Mouse (Mus musculus): ENCODE results near the gene Nup85.

Nup85 gene

GRCm38 (mm10) chr11:115582913-115583606, 18.8 kb downstream of the Nup85 start:
- DNase-seq (ENCODE audit: low spot score in 2 of 2): no peak

GRCm38 (mm10) chr11:115584376-115585073, 20.3 kb downstream of the Nup85 start:
- no peak for DNase-seq (ENCODE audit: low spot score in 2 of 2)

- no peak for DNase-seq (ENCODE audit: low spot score in 2 of 2)
Observed at GRCm38 (mm10) chr11:115585573-115586100, 21.4 kb downstream of the Nup85 start.

- DNase-seq (ENCODE audit: low spot score in 2 of 2): no peak
Observed at GRCm38 (mm10) chr11:115586403-115586802, 22.2 kb downstream of the Nup85 start.

DNA sequence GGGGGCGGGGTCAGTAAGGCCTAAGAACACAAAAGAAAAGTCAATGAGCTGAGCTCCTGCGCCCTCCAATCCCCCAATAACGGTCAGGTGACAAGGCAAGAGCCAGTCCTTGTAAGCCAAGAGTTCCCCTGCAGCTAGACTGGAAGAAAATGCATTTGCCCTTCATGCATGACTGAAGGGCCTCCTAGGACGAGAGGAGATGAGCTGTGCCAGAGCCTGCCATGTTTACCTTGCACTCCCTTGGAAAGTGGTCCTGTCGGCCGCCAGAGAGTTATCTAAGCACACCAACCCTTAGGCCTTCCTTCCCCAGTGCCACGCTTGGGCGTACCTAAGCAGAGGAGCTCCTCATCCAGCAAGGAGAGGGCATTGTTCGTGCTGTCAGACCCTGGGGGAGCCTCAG, 23.8 kb downstream of the Nup85 start:
- DNase-seq (ENCODE audit: low spot score in 2 of 2): no peak

- no peak for DNase-seq (ENCODE audit: low spot score in 2 of 2)
Observed at GRCm38 (mm10) chr11:115590526-115591075, 26.4 kb downstream of the Nup85 start.

GRCm38 (mm10) chr11:115595209-115595608, 31.0 kb downstream of the Nup85 start:
- DNase-seq (ENCODE audit: low spot score in 2 of 2): no peak

- no peak for DNase-seq (ENCODE audit: low spot score in 2 of 2)
Observed at GRCm38 (mm10) chr11:115598309-115598708, 34.1 kb downstream of the Nup85 start.

GRCm38 (mm10) chr11:115599722-115600121, 35.5 kb downstream of the Nup85 start:
- no peak for DNase-seq (ENCODE audit: low spot score in 2 of 2)

- no peak for DNase-seq (ENCODE audit: low spot score in 2 of 2)
Observed at GRCm38 (mm10) chr11:115600743-115601142, 36.5 kb downstream of the Nup85 start.

GRCm38 (mm10) chr11:115601174-115601573, 36.9 kb downstream of the Nup85 start:
- no peak for DNase-seq (ENCODE audit: low spot score in 2 of 2)

DNA sequence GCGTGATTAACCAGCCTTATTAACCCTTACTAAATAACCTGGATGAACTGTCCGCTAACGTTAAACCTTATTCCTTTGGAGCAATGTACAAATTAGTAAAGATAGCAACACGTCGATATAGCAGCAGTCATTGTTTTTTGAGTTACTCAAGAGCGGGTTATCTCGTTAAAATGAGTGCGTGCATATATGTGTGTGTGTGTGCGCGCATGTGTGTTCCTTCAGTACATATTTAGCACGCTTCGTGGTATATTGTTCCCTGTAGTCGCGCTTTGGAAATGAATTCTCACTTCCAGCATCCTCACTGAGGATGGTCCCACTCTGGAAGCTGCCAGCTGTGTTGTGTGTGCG, 38.9 kb downstream of the Nup85 start:
- no peak for DNase-seq (ENCODE audit: low spot score in 2 of 2)

- DNase-seq (ENCODE audit: low spot score in 2 of 2): peak; percentile 81 to 85
Observed at GRCm38 (mm10) chr11:115603476-115604303, 39.5 kb downstream of the Nup85 start, which contains the start of the genes Mrps7 and Gga3. Gene Mrps7, plus strand, starts transcription at chr11:115603925. Gene Gga3, minus strand, starts transcription at chr11:115604051.

- DNase-seq (ENCODE audit: low spot score in 2 of 2): no peak
Observed at GRCm38 (mm10) chr11:115604304-115604696, 40.1 kb downstream of the Nup85 start.

GRCm38 (mm10) chr11:115606733-115607132, 42.5 kb downstream of the Nup85 start:
- DNase-seq (ENCODE audit: low spot score in 2 of 2): no peak

- no peak for DNase-seq (ENCODE audit: low spot score in 2 of 2)
Observed at GRCm38 (mm10) chr11:115608421-115609399, 44.5 kb downstream of the Nup85 start.

DNA sequence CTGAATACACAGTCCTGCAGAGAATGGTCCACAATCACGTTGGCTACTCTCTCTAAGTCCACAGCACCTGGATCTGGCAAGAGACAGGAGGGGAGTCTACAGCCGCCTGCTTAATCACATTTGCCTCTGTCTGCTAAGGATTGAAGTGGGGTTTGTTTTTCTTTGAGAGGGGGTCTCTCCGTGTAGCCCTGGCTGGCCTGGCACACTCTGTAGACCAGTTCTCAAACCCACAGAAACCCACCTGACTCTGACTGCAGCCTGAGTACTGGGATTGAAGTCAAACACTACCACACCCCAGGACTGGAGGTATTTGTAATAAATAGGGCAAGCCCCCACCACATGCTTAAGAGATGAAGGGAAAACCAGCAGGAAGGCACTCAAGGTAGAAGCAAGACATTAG, 45.3 kb downstream of the Nup85 start:
- DNase-seq (ENCODE audit: low spot score in 2 of 2): no peak

- no peak for DNase-seq (ENCODE audit: low spot score in 2 of 2)
Observed at GRCm38 (mm10) chr11:115611173-115611572, 46.9 kb downstream of the Nup85 start.

DNA sequence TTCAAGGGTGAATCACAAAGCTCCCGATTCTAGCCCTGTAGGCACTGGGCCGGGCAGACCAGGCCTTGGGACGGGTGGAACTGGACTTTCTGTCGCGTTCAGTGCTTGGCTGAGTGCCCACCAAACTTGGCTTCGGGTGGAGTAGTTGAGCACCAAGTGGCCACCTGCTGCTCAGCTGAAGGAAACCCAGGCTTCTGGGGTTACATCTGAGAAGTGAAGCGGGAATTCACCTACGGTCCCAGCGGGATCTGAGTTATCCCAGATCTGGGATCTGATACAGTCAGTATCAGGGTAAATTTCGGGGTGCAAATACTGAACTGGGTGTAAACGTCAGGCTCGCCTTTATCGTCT, 47.8 kb downstream of the Nup85 start:
- DNase-seq (ENCODE audit: low spot score in 2 of 2): peak; percentile 35 to 43

DNA sequence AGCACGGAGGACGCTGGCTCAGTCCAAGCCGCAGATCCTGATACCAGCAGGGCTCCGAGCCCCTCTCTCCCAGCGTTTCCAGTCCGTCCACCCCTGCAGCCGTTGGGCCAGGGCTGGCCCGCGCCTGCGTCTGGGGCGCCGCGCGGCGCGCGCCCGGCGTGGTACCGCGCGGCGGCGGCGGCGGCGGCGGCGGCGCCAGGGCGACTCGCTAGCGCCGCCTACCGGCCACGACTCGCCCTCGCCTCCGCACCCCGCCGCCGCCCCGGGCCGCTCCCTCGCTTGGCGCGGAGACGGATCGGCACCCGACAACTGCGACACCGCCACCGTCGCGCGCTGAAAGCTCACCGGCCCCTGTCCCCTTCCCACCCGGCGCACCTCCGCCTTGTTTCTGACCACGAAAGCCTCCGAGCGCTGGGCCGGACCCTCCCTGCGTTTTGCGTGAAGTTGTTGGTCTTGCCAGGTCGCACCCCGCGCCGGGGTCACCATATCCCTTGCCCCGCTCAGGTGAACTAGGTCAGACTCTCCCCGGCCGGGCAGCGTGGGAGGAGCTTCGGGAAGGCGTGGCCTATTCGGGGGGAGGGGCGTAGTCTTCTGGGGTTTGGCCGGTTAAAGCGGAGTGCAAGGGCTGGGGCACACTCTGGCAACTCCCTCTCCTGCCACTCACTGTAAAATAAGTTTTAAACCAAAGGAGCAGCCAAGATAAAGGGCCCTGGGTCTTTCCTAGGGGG, 48.3 kb downstream of the Nup85 start, which contains the start of gene Mif4gd:
Gene Mif4gd, minus strand, starts transcription at position 560 of the 728 bp plus-strand sequence.
- DNase-seq (ENCODE audit: low spot score in 2 of 2): peak; percentile 54 to 70

All from frontal cortex, postnatal 25 days (tissue).